Mouse (Mus musculus): Measurements from ENCODE around the gene Calr4.

The Calr4 gene

GRCm38 (mm10) chr4:109234185-109234584 lies at the start of gene Calr4:
Gene Calr4, plus strand, starts transcription at chr4:109234485.
- in situ Hi-C loops (cut with MboI, MseI) = loop anchor here (25.0 kb wide), 1 partner anchor 1572 kb away; no protein-coding TSS in a partner anchor

DNA sequence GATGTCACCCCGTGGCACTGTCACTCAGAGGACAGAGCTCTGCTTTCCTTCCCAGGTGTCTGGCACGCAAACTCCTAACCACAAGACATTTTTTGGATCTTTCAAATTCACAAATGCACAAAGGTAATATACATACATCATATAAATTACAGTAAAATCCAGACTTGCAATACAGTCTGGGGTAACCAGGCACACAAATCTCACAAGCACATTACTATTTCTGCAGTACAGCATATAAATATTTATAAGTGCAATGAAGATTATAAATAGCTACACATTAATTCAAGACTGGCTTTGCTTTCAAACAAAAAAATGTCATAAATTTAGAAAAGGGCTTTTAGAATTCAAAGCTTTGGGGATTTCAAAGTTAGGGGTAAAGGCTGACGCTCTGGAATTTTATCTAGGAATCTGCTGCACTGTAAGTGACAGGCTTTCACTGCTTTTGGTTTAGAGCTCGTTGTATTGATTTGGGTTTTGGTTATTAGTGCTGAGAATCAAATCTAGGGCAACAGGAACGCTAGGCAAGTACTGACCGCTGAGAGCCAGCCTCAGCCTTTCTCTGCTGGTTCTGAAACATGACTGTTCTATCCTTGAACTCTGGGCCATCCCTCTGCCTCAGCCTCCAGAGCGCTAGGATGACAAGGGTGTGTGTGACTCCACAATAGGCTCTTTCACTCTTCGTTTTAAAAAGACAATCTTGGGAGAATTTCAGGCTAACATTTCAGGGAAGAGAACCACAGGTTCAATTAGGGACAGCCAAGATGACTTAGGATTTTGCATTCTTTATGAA lies 48.5 kb upstream of the Calr4 start:
- in situ Hi-C loops (cut with MboI, MseI) = no loop called here

- in situ Hi-C loops (cut with MboI, MseI) = no loop called here
These were observed 42.7 kb upstream of the Calr4 start for GRCm38 (mm10) chr4:109191598-109191997.

- in situ Hi-C loops (cut with MboI, MseI) = no loop called here
These were observed 40.4 kb upstream of the Calr4 start for GRCm38 (mm10) chr4:109193886-109194285.

- in situ Hi-C loops (cut with MboI, MseI) = no loop called here
These were observed 38.2 kb upstream of the Calr4 start for GRCm38 (mm10) chr4:109195900-109196629.

- in situ Hi-C loops (cut with MboI, MseI) = no loop called here
These were observed 35.2 kb upstream of the Calr4 start for GRCm38 (mm10) chr4:109199069-109199468.

DNA sequence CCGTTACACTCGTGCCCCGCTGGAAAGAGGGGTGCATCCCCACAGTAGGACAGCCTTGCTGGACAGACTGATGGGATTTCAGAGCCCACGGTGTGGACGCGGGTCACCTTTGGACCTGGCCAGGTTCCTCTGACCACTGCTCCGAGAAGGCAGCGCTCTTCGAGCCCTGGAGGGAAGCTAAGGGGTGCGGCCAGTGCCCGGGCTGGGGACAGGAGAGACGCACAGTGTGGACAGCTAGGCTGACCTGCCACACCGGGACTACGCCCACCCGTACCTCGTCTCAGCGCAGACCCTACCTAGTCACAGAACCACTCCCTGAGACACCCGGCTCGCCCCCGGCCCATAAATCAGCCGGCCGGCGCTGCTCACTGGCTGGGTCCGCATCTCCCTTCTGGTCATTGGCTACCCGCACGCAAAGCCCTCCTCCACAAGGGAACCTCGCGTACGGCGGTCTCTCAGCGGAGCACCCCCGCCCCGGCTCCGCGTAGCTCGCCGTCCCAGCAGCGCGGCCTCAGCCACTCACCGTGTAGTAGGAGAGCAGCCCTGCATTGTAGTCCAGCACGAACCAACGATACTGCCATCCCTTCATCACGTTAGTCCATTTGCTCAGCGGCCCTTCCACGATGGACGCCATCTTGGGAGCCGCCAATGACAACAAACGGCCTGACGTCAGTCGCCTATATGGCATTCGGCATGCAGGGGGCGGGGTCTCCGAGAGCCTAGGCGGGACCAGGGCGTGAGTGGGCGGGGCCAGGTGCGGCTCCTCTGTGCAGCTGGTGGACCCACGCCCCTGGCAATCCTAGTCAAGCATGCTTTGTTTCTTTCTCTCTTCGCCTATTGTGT lies 32.5 kb upstream of the Calr4 start, which contains the start of gene Osbpl9:
Gene Osbpl9, minus strand, starts transcription at position 691 of the 843 bp plus-strand sequence.
- in situ Hi-C loops (cut with MboI, MseI) = no loop called here

DNA sequence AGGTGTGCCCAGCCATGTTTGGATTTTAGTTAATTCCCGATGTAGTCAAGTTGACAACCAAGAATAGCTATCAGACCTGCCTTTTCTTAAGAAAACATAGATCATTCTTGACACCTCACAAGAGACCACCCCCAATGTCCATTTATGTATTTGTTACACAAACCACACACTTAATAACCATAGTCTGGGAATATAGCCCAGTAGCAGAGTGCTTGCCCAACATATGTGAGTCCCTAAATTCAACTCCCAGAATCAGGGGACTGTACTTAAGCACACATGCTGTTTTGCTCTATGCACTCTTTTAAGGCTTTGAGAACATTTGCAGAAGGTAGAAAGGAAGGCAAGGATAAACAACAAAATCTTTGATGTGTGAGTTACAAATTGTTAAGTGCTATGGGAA lies 30.4 kb upstream of the Calr4 start:
- in situ Hi-C loops (cut with MboI, MseI) = no loop called here

DNA sequence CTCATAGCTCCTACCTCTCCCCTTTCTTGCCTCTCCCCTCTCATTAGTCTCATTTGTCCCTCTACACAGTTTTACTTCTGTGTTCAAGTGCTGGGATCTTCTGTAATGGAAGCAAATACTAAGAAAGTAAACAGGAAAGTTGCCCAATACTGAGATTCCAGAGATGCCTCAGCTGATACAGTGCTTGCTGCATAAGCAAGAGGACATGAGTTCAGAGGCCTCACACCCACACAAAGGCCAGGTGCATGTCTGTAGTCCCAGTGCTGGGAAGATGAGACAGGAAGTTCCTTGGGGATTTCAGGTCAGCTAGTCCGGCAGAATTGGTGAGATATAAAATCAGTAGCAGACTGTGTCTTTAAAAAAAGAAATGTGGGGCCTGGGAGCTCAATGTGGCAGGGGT lies 29.9 kb upstream of the Calr4 start:
- in situ Hi-C loops (cut with MboI, MseI) = no loop called here

GRCm38 (mm10) chr4:109207524-109207923 lies 26.8 kb upstream of the Calr4 start:
- in situ Hi-C loops (cut with MboI, MseI) = no loop called here

GRCm38 (mm10) chr4:109210253-109210652 lies 24.0 kb upstream of the Calr4 start:
- in situ Hi-C loops (cut with MboI, MseI) = no loop called here

DNA sequence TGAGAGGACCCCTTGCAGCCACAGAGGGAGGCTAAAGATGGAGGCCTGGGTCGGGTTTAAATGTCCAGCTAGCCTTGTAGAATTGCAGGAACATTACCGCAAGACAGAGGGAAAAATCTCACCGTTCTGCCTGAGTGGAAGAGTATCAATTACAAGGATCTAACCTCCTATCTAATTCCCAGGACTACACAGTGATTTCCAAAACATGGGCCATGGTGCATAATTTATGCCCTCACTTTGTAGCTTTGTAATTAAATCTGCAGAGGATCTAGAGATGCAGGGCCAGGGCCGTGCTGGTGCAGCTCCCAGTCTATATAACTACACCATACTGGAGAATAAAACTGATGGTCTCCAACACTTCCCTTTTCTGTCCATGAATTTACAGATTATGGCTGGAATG lies 23.4 kb upstream of the Calr4 start:
- in situ Hi-C loops (cut with MboI, MseI) = no loop called here

GRCm38 (mm10) chr4:109213986-109214385 lies 20.3 kb upstream of the Calr4 start:
- in situ Hi-C loops (cut with MboI, MseI) = no loop called here

- in situ Hi-C loops (cut with MboI, MseI) = no loop called here
These were observed 16.3 kb upstream of the Calr4 start for GRCm38 (mm10) chr4:109218008-109218407.

DNA sequence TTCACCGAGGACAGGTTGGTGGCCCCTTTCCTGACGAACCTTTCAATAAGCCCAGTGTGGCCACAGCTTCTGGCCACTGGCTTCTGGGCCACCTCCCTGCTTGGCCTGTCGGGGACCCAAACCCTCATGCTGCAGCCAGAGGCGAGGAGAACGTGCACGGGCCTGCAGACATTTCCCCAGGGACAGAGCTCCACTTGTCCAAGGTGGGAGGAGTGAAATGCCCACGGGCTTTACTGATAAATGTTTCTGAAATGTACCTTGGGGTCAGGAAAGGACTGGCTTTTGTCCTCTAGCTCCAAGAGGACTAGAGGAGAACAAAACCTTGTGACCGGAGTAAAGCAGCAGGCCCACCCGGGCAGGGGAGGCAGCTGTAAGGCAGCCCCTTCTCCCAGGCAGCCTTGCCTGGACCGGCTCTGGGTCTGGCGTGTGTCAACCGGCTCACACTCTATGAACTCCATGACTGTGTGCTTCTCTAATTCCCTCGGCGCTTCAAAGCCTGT lies 13.8 kb upstream of the Calr4 start:
- in situ Hi-C loops (cut with MboI, MseI) = no loop called here

DNA sequence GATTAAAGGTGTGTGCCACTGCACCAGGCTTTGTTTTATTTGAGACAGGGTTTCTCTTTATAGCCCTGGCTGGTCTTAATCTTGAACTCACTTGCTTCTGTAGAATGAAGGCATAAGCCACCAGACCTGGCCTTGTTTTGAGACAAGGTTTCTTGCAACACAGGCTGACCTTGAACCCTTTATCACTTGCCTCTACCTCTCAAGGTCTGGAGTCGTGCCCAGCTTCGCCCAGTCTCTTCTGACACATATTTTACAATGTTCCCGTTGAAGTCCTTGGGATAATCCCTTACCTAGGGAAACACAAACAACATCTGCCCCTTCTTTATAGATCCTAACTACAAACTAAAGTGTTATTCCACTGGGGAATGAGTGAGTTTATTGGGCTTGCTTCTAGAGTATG lies 12.3 kb upstream of the Calr4 start:
- in situ Hi-C loops (cut with MboI, MseI) = no loop called here

- in situ Hi-C loops (cut with MboI, MseI) = loop anchor here (25.0 kb wide), 1 partner anchor 1563 kb away; no protein-coding TSS in a partner anchor
These were observed 9.3 kb upstream of the Calr4 start for GRCm38 (mm10) chr4:109224762-109225552.

DNA sequence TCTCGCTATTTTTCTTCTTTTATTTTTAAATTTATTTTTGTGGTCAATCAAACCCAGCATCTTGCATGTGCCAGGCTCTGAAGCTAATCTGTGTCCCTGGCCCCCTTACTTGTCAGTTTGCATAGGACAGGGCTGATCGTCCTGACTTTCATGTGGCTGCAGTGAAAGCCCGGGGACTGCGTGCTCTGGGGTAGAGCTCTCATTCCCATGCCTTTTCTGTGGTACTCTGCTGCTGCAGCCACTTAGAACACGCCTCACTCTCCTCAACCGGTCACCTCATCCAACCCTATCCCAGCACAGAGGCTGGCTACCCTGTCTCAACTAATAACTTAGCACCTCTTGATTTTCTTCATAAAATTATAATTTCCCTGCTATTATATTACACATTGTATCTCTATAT lies 8.7 kb upstream of the Calr4 start:
- in situ Hi-C loops (cut with MboI, MseI) = loop anchor here (25.0 kb wide), 1 partner anchor 1563 kb away; no protein-coding TSS in a partner anchor

- in situ Hi-C loops (cut with MboI, MseI) = loop anchor here (25.0 kb wide), 1 partner anchor 1564 kb away; no protein-coding TSS in a partner anchor
These were observed 8.2 kb upstream of the Calr4 start for GRCm38 (mm10) chr4:109226071-109226470.

DNA sequence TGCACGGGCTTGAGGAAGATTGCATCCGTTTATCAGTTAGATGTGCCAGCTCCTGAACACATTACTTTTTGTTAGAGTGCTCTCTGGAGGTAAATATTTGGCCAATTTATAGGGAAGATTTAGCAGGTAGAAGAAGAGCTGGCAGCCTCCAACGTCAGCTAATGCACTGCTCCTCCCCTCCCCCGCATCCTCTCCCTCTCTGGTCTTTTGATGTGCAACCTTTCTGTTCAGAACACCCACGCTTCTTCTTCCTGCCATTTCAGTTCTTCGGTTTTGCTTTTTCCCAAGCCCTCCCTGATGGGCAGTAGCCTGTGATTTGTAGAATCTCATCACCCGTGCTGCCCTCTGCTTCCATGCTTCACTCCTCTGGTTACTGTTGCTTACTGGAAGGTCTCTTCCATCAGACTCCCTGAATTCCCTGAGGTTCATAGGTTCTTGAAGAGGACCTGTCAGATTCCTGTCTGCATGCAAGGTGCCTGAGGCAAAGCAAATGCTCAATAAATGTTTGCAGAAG lies 4.5 kb upstream of the Calr4 start:
- in situ Hi-C loops (cut with MboI, MseI) = loop anchor here (25.0 kb wide), 1 partner anchor 1568 kb away; no protein-coding TSS in a partner anchor
